Mouse (Mus musculus): ENCODE data around the gene Olfr313.

Olfr313 gene

GRCm38 (mm10) chr11:58849731-58850130, 34.9 kb downstream of the Olfr313 start:
- in situ Hi-C loops (cut with MboI, MseI): no loop called here

- in situ Hi-C loops (cut with MboI, MseI): no loop called here
Observed at GRCm38 (mm10) chr11:58860744-58861143, 45.9 kb downstream of the Olfr313 start.

GRCm38 (mm10) chr11:58867039-58867953, 52.5 kb downstream of the Olfr313 start, which contains the start of gene 2810021J22Rik:
Gene 2810021J22Rik, plus strand, starts transcription at chr11:58867216.
- in situ Hi-C loops (cut with MboI, MseI): no loop called here

- in situ Hi-C loops (cut with MboI, MseI): no loop called here
Observed at GRCm38 (mm10) chr11:58867954-58868330, 53.1 kb downstream of the Olfr313 start.

Measured in T-helper 2 cell (primary cell).